Mouse (Mus musculus) layer of hippocampus, adult 9-11 months (tissue): ENCODE data around the gene Galnt11.
"Not testable (repeated sequence)": the region's sequence is repeated elsewhere in the genome, so short reads cannot be mapped to it uniquely, and the experiment has no call there.

ENCODE experiments used
- DNase-seq: peaks from one replicate; pipeline ENCODE4 v3.0.0; 2022

Galnt11 gene

GRCm38 (mm10) chr5:25221604-25222003 is at the start of gene Galnt11:
TSS of gene Galnt11 (plus strand) at chr5:25221904.
- no peak for DNase-seq

- not testable (repeated sequence) for DNase-seq
Measured at GRCm38 (mm10) chr5:25177937-25178336, 43.8 kb upstream of the Galnt11 start.

- DNase-seq: not testable (repeated sequence)
Measured at GRCm38 (mm10) chr5:25178543-25178942, 43.2 kb upstream of the Galnt11 start.

GRCm38 (mm10) chr5:25179284-25179683 is 42.4 kb upstream of the Galnt11 start:
- DNase-seq: no peak

GRCm38 (mm10) chr5:25179936-25180488 is 41.7 kb upstream of the Galnt11 start:
- DNase-seq: no peak

DNA sequence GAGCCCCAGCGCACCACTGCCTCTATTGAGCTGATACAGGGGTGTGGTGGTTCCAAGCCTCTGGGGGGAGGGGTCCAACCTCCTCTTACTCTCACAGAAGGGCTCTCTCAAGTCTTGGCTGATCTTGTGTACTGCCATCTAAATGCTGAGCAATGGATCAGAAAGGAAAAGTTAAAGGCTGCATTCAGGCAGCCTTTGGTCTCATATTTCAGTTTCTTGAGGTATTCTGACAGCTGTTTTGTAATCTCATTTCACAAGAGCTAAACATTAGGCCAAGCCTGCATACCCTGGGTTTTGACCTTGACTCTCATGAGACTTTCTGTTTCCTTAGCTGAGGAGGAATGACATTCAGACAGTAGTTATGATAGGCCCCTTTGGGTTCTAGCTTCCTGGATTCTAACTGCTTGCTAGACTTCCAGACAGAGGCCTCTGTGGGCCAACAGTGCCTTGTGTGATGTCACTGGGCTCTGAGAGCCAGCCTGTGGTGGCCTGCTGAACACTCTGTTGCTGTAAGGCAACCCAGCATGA is 40.6 kb upstream of the Galnt11 start, which contains the start of gene Galntl5:
Gene Galntl5 (plus strand): TSS at position 457 of the 528 bp plus-strand sequence.
- no peak for DNase-seq

GRCm38 (mm10) chr5:25183595-25183994 is 38.1 kb upstream of the Galnt11 start:
- DNase-seq: no peak

- DNase-seq: no peak
Measured at GRCm38 (mm10) chr5:25184594-25184993, 37.1 kb upstream of the Galnt11 start.

DNA sequence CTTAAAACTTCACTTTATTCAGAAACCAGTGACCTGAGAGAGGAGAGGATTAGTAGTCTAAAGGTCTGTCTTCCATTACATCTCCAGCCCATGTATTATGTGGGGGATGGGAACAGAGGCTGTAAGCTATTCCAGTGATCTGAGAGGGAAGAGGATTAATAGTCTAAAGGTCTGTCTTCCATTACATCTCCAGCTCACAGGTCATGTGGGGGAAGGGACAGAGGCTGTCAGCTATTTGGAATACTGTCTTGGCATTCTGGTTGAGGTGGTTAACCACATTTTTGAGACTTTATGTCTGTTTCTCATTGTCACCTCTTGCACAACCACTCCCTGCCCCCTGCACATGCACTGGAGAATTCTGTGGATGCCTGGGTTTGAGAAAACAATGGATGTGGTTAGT is 34.0 kb upstream of the Galnt11 start:
- DNase-seq: no peak

- DNase-seq: no peak
Measured at GRCm38 (mm10) chr5:25188802-25189201, 32.9 kb upstream of the Galnt11 start.

- DNase-seq: no peak
Measured at GRCm38 (mm10) chr5:25190521-25190920, 31.2 kb upstream of the Galnt11 start.

GRCm38 (mm10) chr5:25211872-25212271 is 9.8 kb upstream of the Galnt11 start:
- DNase-seq: peak; percentile 53

DNA sequence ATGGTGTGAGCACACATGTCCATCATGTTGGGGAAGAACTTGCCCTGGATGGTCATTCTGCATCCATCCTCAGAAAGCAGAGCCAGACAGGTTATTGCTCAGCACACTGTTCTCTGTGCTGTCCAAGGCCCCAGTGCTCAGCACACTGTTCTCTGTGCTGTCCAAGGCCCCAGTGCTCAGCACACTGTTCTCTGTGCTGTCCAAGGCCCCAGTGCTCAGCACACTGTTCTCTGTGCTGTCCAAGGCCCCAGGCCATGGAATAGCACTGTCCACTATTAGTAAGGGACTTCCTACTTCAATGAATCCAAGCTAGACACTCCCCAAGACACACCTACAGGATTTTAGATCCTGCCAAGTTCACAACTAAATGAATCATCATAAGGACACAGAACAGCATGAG is 8.5 kb upstream of the Galnt11 start:
- not testable (repeated sequence) for DNase-seq

- DNase-seq: no peak
Measured at GRCm38 (mm10) chr5:25215006-25215405, 6.7 kb upstream of the Galnt11 start.

- DNase-seq: peak; percentile 90
Measured at GRCm38 (mm10) chr5:25222752-25223702, 1.3 kb downstream of the Galnt11 start, which contains the start of gene E130116L18Rik. TSS of gene E130116L18Rik (minus strand) at chr5:25223153.

DNA sequence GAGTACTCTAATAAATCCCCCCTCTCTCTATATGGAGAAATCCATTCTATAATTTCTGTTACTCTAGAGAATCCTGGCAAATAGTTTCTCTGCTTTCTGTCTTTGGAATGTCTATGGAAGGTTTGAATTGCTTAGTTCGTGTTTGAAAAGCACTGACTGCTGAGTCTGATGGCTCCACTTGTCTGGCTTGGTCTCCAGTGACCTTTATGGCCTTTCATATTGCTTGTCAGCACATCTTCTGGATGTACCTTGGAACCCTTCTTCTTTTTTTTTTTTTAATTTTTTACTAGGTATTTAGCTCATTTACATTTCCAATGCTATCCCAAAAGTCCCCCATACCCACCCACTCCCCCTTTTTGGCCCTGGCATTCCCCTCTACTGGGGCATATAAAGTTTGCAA is 2.7 kb downstream of the Galnt11 start:
- DNase-seq: not testable (repeated sequence)

- DNase-seq: no peak
Measured at GRCm38 (mm10) chr5:25243101-25243500, 21.4 kb downstream of the Galnt11 start.

DNA sequence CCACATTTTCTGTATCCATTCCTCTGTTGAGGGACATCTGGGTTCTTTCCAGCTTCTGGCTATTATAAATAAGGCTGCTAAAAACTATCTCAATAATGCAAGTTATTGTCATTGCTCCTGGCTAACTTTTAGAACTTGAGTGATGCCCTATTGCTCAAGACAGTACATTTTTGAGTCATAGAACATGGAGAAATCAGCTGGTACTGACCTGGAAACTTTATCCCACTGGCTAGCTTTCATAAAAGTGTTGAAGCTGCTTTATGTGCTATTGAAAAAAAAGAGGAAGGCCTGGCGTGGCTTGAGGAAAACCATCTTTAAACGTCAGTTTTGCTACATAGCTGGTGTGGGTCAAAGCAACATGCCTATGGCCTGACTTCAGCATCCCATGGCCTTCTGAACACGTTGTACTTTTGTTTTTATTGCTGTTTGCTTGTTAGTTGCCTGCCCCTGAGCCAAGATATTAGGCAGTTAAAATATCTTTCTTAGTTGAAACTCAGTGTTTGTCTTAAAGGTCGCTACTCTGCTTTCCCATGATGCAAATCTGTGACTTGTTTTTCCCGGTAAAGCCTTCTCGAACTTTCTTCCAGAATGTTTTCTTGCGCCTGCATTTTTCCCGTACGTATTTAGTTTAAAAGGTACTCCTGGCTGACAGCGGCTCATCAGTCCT is 24.2 kb downstream of the Galnt11 start:
- no peak for DNase-seq

GRCm38 (mm10) chr5:25246473-25246865 is 24.8 kb downstream of the Galnt11 start:
- no peak for DNase-seq

DNA sequence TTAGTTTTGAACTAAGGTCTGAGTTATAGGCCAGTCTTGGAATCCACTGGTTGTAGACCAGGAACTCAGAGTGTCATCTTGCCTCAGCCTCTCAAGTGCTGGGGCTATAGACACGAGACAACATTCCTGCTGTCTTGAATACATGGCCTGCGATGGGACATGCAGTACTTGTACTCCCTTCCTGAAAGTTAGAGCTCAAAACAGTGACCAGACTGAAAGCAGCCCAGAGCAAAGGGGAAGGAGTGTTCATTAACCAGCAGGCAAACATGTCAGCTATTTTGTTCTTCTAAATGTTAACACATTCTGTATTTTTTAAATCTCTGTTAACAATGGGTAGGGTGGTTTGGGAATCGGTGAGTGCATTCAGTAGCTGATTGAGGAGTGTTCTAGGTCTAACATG is 25.3 kb downstream of the Galnt11 start:
- no peak for DNase-seq

DNA sequence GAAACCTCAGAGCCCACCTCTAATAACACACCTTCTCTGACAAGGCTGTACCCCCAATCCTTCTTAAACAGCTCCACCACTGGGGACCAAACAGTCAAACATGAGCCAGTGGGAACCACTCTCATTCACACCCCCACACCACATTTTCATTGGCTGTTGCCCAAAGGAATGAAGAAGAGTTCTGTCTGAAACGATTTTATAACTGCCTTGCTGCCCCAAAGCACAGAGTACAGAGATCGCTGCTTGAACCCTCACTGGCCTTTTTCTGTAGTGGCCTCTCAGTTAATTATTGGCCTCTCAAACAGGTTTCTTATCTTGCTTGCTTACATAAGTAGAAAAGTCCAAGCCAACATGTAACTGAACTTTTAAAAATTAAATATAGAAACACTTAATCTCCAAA is 30.7 kb downstream of the Galnt11 start:
- DNase-seq: no peak

- DNase-seq: no peak
Measured at GRCm38 (mm10) chr5:25252825-25253544, 31.3 kb downstream of the Galnt11 start.

DNA sequence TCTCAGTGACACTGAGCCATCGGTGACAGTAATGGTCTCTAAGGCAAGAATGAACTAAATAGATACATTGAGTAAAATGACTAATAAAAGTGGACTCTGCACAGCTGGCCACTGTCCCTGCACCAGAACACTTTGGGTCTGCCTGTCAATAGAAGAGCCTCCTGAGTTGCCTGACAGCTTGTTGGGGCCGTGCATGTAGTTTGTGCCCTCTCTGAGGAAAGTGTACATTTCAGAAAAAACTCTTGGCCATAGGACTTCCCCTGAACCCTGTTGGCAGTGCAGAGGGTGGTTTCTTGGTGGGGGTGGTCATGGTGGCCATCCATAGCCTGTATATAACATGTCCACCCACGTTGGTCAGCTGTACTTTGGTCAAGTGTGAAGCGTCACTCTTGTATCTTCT is 32.8 kb downstream of the Galnt11 start:
- DNase-seq: no peak
